Mouse (Mus musculus) urinary bladder, adult 2 months (tissue): Measurements from ENCODE around the gene Ccdc141. TPM values are rescaled to one million over a fixed set of nuclear protein-coding genes. Genes with fewer than 3 reads are reported as not detected.
"Not testable (repeated sequence)": the region's sequence is repeated elsewhere in the genome, so short reads cannot be mapped to it uniquely, and the experiment has no call there.

Experiments used
- DNase-seq: peaks from one replicate; pipeline ENCODE4 v3.0.0; 2022; ENCODE audit warnings: low spot score
- polyA plus RNA-seq: library from polyadenylated mRNA; depleted of rRNA; stranded (reverse); fragments of >200 nt; gene quantifications from 2 replicates; pipeline ENCODE4 v1.2.3, GENCODE M21; 2012

The Ccdc141 gene
- polyA plus RNA-seq, 1 experiment: 5.1 TPM

GRCm38 (mm10) chr2:77059596-77059995, 110.8 kb downstream of the Ccdc141 start:
- no peak for DNase-seq

- no peak for DNase-seq
Observed at GRCm38 (mm10) chr2:77056367-77056766, 114.1 kb downstream of the Ccdc141 start.

DNA sequence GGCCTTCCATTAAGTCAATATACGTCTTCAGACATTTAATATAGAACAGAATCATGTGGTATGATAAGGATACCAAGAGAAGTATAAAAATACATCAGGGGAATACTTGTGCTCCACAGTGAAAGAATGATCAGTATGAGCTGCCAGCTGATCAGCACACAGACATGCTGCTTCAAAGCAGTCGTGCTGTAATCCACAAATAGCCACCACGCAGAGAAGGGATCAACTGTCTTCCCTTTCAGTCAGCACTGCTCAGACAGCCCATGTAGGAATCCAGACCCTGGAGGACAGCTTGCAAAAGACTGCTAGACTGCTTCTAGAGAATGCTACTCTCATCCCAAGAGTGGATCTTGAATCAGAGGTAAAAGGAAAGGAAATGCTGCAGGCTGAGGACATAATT, 127.5 kb downstream of the Ccdc141 start:
- DNase-seq: no peak

- no peak for DNase-seq
Observed at GRCm38 (mm10) chr2:77039683-77040082, 130.8 kb downstream of the Ccdc141 start.

GRCm38 (mm10) chr2:77039281-77039680, 131.2 kb downstream of the Ccdc141 start:
- no peak for DNase-seq

DNA sequence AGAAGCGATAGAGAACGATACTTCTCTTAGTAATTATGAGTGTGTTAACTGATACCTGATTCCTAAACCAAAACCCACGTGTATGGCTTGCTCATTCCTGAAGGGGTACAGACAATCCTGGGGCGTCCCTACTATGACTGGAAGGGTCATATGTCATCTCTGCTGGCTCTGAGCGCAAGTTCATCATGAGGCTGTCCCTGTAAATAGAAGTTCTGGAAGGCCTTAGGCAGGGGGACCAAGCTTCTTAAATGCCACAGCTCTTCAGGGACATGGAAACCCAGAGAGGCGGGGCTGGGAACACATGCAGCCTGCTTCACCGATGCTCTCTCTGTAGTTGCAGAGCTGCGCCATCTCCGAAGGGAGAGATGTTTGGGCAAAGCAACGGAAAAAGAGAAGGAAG, 133.2 kb downstream of the Ccdc141 start:
- DNase-seq: no peak

DNA sequence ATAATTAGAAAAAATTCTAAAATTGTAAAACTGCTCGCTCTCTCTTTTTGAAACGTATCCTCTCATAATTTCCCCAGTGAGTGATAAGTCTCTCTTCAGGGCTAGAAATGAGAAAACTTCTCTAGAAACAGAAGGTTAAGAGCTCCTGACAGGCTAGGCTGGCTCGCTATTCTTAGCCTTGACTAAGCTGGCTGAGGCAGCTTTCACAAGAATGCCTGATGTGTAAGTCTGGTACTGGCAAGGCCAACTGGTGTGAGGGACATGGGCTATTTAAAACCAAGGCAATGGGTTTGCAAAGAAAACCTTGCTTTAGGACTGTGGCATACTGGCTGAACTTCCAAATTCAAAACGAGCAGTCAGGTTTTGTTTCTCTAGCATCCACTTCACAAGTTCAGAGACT, 136.3 kb downstream of the Ccdc141 start:
- DNase-seq: no peak

GRCm38 (mm10) chr2:77033322-77034060, 136.9 kb downstream of the Ccdc141 start:
- no peak for DNase-seq

- no peak for DNase-seq
Observed at GRCm38 (mm10) chr2:77020649-77021048, 149.8 kb downstream of the Ccdc141 start.

GRCm38 (mm10) chr2:77017735-77018134, 152.7 kb downstream of the Ccdc141 start:
- no peak for DNase-seq

GRCm38 (mm10) chr2:77013449-77013848, 157.0 kb downstream of the Ccdc141 start:
- DNase-seq: not testable (repeated sequence)

DNA sequence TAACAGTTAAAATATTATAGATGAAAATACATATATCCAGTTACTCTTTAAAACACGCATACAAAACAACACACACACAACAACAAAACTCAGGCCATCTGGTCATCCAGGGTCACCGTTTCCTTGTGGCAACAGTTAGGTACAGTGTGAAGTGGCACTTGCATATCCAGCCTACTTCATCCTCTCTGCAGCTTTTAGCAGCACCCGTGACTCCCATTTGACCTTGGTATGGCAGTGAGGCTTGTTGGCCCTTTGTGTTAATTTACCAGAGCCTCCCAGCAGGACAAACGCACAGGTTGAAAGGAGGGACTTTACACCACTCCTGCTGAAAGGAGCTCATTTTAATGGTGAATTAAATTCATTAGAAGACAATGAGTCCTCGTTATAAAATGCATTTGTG, 158.5 kb downstream of the Ccdc141 start:
- no peak for DNase-seq

GRCm38 (mm10) chr2:77007015-77007414, 163.4 kb downstream of the Ccdc141 start:
- DNase-seq: no peak

GRCm38 (mm10) chr2:77003148-77003547, 167.3 kb downstream of the Ccdc141 start:
- DNase-seq: no peak

DNA sequence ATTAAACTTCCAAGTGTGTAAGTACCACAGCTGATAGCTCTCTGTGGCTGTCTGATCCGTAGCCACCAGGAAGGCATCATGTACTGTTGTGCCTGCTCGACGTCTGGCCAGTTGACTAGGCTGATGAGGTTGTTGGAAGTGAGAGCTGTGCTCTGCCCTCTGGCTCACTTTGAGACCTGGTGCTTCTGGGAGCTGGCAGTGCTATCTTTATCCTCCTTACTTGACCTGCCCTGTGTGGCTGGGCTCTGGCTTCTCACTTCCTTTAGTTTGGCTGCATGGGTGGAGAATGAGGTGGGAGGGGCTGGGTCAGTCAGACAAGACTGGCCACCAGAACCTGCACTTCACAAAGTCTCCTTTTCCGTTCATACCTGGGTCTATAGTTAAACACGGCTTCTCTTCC, 172.1 kb downstream of the Ccdc141 start:
- DNase-seq: no peak

DNA sequence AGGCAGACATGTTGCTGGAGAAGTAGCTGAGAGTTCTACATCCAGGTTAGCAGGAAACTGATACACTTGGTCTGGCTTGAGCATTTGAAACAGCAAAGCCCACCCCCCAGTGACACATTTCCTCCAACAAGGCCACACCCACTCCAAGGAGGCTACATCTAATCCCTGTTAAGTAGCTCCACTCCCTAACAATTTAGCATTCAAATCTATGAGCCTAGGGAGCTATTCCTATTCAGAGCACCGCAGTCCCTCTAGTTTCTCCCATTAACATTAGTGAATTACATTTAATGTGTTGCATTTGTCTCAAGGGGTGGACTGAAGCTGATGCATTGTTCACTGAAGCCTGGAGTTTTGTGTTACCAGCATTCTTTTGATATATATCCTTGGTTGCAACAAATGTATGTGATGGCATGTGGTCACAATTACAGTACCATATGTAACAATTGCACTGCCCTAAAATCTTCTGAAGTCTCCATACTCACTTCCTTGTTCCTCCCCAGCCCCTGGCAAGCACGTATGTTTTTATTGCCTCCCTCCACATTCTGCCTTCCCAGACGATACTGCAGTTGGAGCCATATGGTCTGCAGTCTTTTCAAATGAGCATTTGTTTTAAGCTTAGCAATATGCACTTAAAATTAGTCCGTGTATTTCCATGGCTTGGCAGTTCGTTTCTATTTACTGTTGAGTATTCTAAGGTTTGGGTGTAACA, 177.8 kb downstream of the Ccdc141 start:
- DNase-seq: no peak

GRCm38 (mm10) chr2:76987317-76987716, 183.1 kb downstream of the Ccdc141 start:
- DNase-seq: no peak

DNA sequence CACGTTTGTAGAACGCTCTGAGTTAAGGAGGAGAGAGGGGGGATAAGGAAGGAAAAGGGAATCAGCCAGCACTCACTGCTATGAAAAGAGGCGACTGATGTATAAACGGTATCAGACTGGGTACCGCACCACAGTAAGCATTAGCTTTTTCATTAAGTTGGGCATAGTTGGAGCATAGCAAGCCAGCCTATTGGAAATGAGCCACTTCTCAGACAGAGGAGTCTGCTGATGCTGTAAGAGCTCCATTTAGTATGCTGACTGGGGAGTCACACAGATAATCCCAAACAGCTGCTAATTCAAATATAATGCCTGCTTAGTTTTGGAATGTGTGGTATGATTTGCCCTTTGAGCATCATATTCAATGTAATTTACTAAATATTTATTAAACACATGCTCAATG, 186.1 kb downstream of the Ccdc141 start:
- DNase-seq: no peak

- DNase-seq: no peak
Observed at GRCm38 (mm10) chr2:76983601-76984000, 186.8 kb downstream of the Ccdc141 start.

GRCm38 (mm10) chr2:76982391-76983145, 187.9 kb downstream of the Ccdc141 start, which contains the start of gene Ttn:
Ttn (minus strand) TSS chr2:76982547.
- no peak for DNase-seq

DNA sequence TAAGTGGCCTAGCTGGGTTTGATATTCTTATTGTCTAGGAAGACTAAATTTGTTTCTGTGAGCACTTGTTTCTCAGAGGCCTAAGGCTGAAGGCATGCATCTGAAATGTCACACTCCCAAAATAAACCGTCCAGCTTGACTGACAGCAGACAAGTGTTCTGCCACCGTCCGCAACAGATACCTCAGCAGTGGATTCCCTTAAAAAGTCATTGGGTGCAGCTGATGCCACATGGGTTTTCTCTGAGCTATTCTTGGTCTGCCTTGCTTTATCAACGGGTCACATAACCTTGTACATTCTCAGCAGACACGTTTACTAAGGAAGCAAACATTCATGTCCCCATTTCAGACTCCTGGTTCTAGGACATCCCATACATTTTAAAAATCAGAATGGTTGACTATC, 188.7 kb downstream of the Ccdc141 start:
- no peak for DNase-seq

DNA sequence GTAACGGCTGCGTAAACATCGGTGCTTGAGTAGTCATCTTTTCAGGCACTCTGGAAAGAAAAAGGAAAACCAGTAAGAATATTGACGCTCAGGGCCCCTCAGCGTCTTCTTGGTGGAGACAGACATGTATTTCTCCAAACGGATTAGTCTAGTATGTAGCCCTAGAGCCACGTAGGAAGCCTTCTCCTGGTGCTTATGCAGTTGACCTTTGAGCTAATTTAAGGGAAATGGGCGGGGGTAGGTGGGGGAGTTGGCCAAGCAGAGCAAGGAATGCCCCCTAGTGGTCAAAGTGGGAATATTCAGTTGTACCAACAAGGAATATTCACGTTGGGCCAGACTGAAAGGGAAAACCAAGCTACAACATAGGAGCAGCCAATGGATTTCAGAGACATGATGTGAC, 190.3 kb downstream of the Ccdc141 start:
- no peak for DNase-seq

DNA sequence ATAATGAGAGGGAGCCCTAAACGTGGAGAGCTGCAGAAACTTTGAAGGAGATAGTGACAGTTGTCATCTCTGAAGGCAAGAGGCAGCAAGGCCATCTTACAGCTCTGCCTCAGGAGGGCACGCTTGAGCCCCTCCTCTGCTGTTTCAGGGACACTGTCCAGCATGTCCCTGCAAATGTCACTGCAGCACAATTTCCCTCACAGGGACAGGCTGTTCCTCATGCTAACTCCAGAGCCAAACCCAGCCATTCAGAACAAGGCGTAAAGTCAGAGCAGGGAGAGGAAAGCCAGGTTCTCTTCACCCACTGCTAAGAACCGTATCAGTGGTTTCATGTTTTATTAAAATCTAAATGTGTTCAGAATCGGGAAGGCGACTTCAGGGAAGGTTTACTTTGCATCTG, 192.8 kb downstream of the Ccdc141 start:
- DNase-seq: no peak
